Mouse (Mus musculus) liver, adult 2 months (tissue): ENCODE measurements around the gene Naaa.

ENCODE experiments used
- CTCF ChIP-seq: fragments of 200-500 bp; IDR thresholded peaks from 2 replicates; pipeline ENCODE4 v1.5.1; 2011; ENCODE audit warnings: low read depth, low read length, control low read depth
- POLR2A ChIP-seq: fragments of 200-500 bp; IDR thresholded peaks from 2 replicates; pipeline ENCODE4 v1.6.1; 2011; ENCODE audit warnings: low read length, control low read depth; ENCODE audit not compliant: insufficient read depth; ENCODE audit errors: extremely low read depth

- TF ChIP-seq CTCF = no peak
- TF ChIP-seq POLR2A = no peak
These were observed 67.8 kb downstream of the Naaa start for GRCm38 (mm10) chr5:92210205-92210604.
